Mouse (Mus musculus) C3H10T1/2 (cell line): Measurements from ENCODE around the gene Ankmy1. TPM values are rescaled to one million over a fixed set of nuclear protein-coding genes. Genes with fewer than 3 reads are reported as not detected.

Source experiments
- polyA plus RNA-seq, 2 experiments: library from polyadenylated mRNA; unstranded; fragments of >200 nt; fragmentation: generic; extraction: Trizol; gene quantifications; one replicate each; pipeline ENCODE4 v1.2.1; 2012; ENCODE audit warnings: missing spikeins in 2 of 2

Gene Ankmy1
- polyA plus RNA-seq: under 1 TPM; 0.05 to 0.12 TPM

DNA sequence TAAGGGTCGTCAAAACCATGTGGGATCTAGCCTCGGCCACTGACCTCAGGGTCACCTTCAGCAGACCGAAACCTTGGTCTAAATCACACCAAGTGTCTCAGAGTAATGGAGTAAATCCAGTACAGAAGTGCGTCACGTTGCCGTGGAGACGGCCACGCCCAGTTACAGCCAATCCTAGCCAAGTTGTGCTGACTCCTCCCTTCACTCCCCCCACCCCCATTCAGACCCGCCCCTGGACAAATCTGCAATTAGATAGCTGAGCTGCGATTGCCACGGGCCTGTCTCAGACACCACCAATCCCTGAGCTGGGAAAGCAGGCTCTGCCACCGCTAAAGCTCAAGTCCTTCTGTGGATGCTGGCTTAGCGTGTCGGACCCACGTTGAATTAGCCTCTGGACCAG is at the start of gene Ankmy1:
Gene Ankmy1 (minus strand): TSS at position 121 of the 400 bp plus-strand sequence.

DNA sequence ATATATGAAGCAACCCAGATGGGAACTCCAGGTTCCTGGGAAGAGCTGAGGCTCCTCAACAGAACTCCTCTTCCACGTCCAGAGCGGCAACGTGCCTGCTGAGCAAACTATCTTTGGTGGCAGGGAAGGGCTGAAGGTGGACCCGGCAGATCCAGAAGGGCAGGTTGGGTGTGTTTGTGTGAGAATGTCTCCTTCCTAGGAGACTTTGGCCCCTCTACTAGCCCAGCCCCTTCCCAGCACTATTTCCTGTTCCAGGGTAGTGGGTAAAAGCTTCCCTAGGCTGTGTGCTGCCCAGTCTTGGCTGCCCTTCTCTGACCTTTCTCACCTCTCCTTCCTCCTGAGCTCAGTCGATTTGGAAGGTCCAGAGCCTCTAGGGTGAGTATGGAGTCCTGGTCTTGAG is 47.9 kb upstream of the Ankmy1 start, which contains the start of gene Gpr35:
Gene Gpr35 (plus strand): TSS at position 259 of the 400 bp plus-strand sequence.

DNA sequence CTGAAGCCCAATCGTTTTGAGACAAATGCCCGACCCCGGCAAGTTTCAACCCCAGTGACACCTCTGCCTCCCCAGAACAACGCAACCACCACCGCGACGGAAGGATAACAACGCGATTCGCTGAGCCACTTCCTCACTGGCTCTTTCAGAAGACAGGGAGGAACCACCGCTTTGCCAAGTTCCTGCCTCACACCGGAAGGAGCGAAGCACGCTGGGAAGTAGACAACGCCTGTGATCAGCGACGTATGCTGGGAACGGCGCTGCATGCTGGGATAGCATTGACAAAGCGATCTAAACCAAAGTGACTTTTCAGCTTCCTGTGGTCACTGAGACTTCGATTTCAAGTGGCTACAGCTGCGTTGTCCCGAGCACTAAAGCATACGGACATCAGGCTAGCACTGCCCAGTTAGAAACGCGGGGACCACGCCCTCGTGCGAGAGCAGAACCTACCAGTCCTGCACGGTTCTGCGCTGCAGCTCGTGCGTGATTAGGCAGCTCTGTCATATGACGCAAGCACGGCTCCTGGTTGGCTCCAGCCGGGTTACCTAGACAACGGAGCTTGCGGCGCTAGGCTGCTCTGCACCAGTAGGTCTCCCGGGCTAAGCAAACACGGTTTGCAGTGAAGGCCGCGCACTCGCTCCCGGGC is 31.6 kb upstream of the Ankmy1 start, which contains the start of gene Capn10:
Gene Capn10 (plus strand): TSS at position 195 of the 646 bp plus-strand sequence.

DNA sequence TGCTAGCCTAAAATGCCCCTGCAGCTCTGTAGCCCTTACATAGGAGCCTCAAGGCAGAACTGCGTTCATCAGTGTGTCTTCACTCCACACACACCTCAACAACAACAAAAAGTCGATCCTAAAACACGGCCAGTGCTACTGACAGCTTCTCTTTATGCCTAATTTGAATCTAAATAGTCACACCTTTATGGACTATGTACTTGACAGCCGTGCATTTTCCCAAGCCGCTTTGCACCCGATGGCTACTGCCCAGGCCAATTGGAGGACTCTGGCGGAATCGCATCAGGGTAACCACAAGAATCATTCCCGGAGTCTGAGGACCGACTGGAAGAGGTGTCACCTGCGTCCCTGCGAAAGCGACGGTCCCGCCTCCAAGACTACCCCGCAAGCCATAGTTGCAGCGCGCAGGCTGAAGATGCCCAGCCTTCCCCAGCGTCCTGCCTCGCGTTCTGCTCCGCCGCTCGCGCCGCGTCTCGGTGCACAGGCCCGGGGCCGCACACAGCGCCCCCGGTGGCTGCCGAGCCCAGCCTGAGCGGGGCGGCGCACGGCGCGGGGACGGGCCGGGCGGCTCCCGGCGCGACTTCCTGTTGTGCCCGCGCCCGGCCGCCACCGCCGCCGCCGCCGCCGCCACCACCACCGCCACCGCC is 7.7 kb upstream of the Ankmy1 start, which contains the start of gene Rnpepl1:
Gene Rnpepl1 (plus strand): TSS at position 545 of the 647 bp plus-strand sequence.

DNA sequence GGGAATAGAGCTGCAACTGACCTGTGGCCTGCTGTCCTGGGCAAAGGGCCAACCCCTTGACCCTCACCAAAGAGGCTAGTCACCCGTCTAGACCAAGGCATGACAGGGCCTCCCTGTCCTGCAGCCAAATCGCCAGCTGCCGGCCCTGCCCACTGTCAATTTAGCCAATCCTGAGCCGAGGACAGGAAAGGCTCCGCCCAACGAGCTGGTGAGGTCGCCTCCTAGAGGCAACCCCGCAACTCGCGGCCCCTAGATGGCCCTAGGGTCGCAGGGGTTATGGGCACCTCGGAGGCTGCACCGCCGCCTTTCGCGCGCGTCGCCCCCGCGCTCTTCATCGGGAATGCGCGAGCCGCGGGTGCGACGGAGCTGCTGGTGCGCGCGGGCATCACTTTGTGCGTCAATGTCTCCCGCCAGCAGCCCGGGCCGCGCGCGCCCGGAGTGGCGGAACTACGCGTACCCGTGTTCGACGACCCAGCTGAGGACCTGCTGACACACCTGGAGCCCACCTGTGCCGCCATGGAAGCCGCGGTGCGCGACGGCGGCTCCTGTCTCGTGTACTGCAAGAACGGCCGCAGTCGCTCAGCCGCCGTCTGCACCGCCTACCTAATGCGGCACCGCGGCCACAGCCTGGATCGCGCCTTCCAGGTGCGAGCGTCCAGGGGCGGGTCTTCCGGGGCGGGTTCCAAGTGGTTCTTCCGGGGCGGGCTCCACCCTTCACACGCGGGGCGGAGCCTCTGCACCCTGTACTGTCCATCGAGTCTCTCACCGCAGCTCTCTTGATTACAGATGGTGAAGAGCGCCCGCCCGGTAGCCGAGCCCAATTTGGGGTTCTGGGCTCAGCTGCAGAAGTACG is 4.3 kb upstream of the Ankmy1 start, which contains the start of gene Dusp28:
Gene Dusp28 (plus strand): TSS at position 203 of the 853 bp plus-strand sequence.

DNA sequence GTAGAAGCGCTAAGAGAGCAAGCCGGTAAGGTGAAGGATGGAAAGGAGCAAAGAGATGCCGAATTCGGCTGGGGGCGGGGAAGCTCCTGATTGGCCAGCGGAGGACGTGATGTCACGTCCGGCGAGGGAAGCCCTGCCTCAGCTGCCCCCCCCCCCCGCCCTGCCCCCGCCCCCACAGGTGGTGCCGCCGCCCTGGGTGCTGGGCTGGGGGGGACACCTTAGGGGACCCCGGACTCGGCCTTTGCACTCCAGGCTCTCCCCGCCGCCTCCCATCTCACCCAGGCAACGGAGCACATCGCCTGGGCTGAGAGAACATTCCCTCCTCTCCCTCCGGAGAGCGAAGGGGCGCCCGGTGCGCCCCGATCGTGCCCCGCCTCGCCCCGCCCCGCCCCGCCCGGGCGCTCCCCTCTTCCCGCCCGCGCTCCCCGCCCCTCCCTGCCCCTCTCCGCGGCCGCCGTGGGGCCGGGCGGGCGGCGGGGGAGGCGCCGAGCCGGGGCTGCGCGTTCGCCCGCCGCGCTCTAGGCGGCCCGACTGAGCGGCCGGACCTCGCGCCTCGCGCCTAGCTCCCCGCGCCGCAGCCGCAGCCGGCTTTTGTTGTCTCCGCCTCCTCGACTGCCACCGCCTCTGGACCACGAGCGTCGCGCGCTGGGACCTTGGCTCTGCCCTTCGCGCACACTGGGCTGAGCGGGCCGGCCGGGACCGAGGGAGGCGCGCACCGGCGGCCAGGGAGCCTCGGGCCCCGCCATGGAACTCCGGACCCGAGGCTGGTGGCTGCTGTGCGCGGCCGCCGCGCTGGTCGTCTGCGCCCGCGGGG is 71.3 kb downstream of the Ankmy1 start, which contains the start of gene Gpc1:
Gene Gpc1 (plus strand): TSS at position 458 of the 814 bp plus-strand sequence.

Other genes starting within 250 kb of the Ankmy1 start
- 10 to 100 TPM; 36.4 to 71.5 TPM for gene Gpc1, start 71.3 kb downstream of the Ankmy1 start, polyA plus RNA-seq
- 1 to 10 TPM in 1 of 2 experiments, under 1 TPM in 1; 0.13 to 1.0 TPM for gene Dusp28, start 4.1 kb upstream of the Ankmy1 start, polyA plus RNA-seq
- 10 to 100 TPM; 21.6 to 35.0 TPM for gene Rnpepl1, start 7.9 kb upstream of the Ankmy1 start, polyA plus RNA-seq
- 10 to 100 TPM in 1 of 2 experiments, 1 to 10 TPM in 1; 9.1 to 17.8 TPM for gene Capn10, start 31.5 kb upstream of the Ankmy1 start, polyA plus RNA-seq
- gene Gpr35, start 48.0 kb upstream of the Ankmy1 start, polyA plus RNA-seq: under 1 TPM in 1 of 2 experiments, not detected in 1; 0.26 TPM
- gene Aqp12, start 103.4 kb upstream of the Ankmy1 start, polyA plus RNA-seq: not detected
- gene Kif1a, start 199.0 kb upstream of the Ankmy1 start, polyA plus RNA-seq: under 1 TPM in 1 of 2 experiments, not detected in 1; 0.01 TPM
- gene Agxt, start 232.3 kb upstream of the Ankmy1 start, polyA plus RNA-seq: under 1 TPM in 1 of 2 experiments, not detected in 1; 0.19 TPM